Mouse (Mus musculus): ENCODE data around the gene Sorl1.

DNA sequence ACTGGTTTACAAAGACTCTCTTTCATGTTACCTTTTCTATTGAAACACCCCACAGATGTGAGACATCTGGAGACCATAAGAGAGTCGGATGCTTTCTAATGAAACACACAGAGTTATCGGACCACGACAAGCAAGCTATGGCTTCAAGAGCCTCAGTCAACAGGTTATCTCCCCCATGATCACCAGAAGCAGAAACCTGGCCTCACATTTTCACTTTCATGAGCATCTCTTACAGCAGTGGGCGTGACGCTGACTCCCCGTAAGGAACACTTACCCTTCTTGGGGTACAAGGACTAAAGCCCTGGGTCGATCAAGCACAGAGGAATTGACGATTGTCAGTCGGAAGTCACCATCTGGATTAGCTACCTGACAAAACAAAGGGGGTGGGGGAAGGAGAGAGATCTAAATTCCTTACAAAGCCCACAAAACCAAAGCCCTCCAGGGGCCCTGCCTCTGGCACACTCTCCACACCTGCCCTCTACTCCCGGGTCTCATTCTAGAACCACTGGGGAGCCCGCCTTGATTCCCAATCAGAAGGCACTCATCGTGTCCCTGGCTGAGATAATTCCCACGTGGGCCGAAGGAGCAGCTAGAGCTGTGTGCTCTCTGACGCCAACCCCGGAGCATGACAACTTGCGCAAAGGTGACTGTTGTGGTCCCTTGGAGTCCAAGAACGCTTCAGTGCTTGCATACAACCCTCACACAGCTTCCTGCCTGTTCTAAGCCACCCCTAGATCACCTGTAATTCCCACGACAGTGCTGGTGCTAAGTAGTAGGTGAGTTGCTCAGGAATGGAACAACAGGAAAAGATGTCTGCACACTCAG is 90.6 kb downstream of the Sorl1 start:
- TF ChIP-seq GABPA (IDR thresholded peaks at IDR 0.05; ENCODE audit: insufficient replicate concordance, low read depth, low read length) = no peak
- TF ChIP-seq ZNF384 (IDR thresholded peaks at IDR 0.05; ENCODE audit: low read depth, low read length) = no peak
- no peak for TF ChIP-seq POLR2A (IDR thresholded peaks at IDR 0.05; ENCODE audit: low read depth, low read length)
- no peak for TF ChIP-seq CHD2 (IDR thresholded peaks at IDR 0.05; ENCODE audit: low read length)
- no peak for TF ChIP-seq CTCF (conservative IDR thresholded peaks at IDR 0.05 in 1 of 2, IDR thresholded peaks at IDR 0.05 in 1 of 2; ENCODE audit: low read depth in 2 of 2, low read length in 2 of 2)
- no peak for TF ChIP-seq MXI1 (IDR thresholded peaks at IDR 0.05; ENCODE audit: low read depth, low read length)
- no peak for TF ChIP-seq KAT2A (IDR thresholded peaks at IDR 0.05; ENCODE audit: insufficient replicate concordance, low read length)

All from CH12.LX (cell line).